Mouse (Mus musculus) liver, embryonic 11.5 days (tissue): ENCODE data around the gene Dram2. TPM values are rescaled to one million over a fixed set of nuclear protein-coding genes. Genes with fewer than 3 reads are reported as not detected.
"Not testable (repeated sequence)": the region's sequence is repeated elsewhere in the genome, so short reads cannot be mapped to it uniquely, and the experiment has no call there.

ENCODE experiments used
- ATAC-seq: fragments of 200-750 bp; cut with Nextera tagmentation; replicated peaks from 2 replicates; pipeline ENCODE4 v1.8.0; 2017; ENCODE audit warnings: moderate number of reproducible peaks, mild to moderate bottlenecking, moderate TSS enrichment, moderate library complexity; ENCODE audit not compliant: low FRiP score
- DNase-seq: peaks from one replicate; pipeline ENCODE4 v3.0.0-alpha.2; 2017; ENCODE audit warnings: low spot score
- H3K27ac ChIP-seq: fragments of 300-500 bp; sonication (generic); 2 replicates; pipeline ENCODE4 v1.5.1; 2014; ENCODE audit warnings: mild to moderate bottlenecking, low read depth, low read length, control low read depth
- H3K27me3 ChIP-seq: fragments of 300-500 bp; sonication (generic); replicated peaks from 2 replicates; pipeline ENCODE4 v1.6.1; 2014; ENCODE audit warnings: low read length, mixed read lengths; ENCODE audit not compliant: control insufficient read depth, insufficient read depth
- H3K36me3 ChIP-seq: fragments of 300-500 bp; sonication (generic); 2 replicates; pipeline ENCODE4 v1.6.1; 2014; ENCODE audit warnings: mild to moderate bottlenecking, low read length, moderate library complexity, mixed read lengths; ENCODE audit not compliant: control insufficient read depth, insufficient read depth
- H3K4me1 ChIP-seq: fragments of 300-500 bp; sonication (generic); replicated peaks from 2 replicates; pipeline ENCODE4 v1.6.1; 2014; ENCODE audit warnings: low read length, mixed read lengths; ENCODE audit not compliant: control insufficient read depth, insufficient read depth
- H3K4me2 ChIP-seq: fragments of 300-500 bp; sonication (generic); 2 replicates; pipeline ENCODE4 v1.6.1; 2014; ENCODE audit warnings: mild to moderate bottlenecking, control low read depth, moderate library complexity
- H3K4me3 ChIP-seq: fragments of 300-500 bp; sonication (generic); 2 replicates; pipeline ENCODE4 v1.5.1; 2014; ENCODE audit warnings: low read depth, low read length, control low read depth
- H3K9ac ChIP-seq: fragments of 300-500 bp; sonication (generic); 2 replicates; pipeline ENCODE4 v1.6.1; 2014; ENCODE audit warnings: low read depth, low read length, control low read depth
- H3K9me3 ChIP-seq: fragments of 300-500 bp; sonication (generic); 2 replicates; pipeline ENCODE4 v1.6.1; 2016; ENCODE audit warnings: low read length, inconsistent platforms, mixed read lengths; ENCODE audit not compliant: control insufficient read depth
- WGBS: fragments of 180-500 bp; shearing (Covaris S2); extraction: QIAGEN DNeasy Blood & Tissue Kit; methylation state at CpG from one replicate; pipeline ENCODE4 v1.1.7; 2014; 5-methylcytosine and 5-hydroxymethylcytosine counted together
- polyA plus RNA-seq: library from polyadenylated mRNA; unstranded; fragments of >200 nt; fragmentation: Nextera tagmentation; extraction: Ambion mirVana; gene quantifications from 2 replicates; pipeline ENCODE4 v1.2.1, GENCODE M21; 2014

Gene Dram2
- polyA plus RNA-seq, 1 experiment from 2014 or later = 34.7 TPM

- ATAC-seq, H3K9me3 ChIP-seq, H3K4me3 ChIP-seq, H3K4me1 ChIP-seq, H3K36me3 ChIP-seq, H3K27ac ChIP-seq, H3K27me3 ChIP-seq, H3K9ac ChIP-seq, DNase-seq, H3K4me2 ChIP-seq: not testable (repeated sequence)
- 81% methylated on average over 4 of the region's 4 CpGs for WGBS
Observed at GRCm38 (mm10) chr3:106593631-106594030, 46.0 kb downstream of the Dram2 start.

DNA sequence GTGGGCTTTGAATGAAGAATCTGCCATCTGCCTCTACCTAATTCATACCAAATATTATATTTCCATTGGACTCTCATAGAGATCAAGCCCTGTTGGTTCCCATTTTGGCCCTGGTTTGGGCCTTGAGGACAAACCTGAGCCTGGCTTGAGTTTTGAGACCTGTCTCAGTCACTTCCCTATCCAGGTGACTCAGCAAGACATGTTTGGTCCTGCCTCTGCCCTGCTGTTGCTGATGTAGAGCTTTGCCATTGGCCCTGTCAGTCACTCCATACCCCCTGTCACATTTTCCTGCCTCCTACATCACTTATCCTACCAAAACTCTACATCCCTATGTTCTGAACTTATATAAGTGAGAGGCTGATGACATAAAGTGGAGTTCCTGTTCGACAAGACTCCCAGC, 70.5 kb downstream of the Dram2 start:
- Histone ChIP-seq H3K36me3 (no peaks in the 10 kb centered on the region), H3K4me3 (no peak overlapping the region), H3K27ac (no peak overlapping the region), H3K4me1 (no peaks in the 10 kb centered on the region), H3K27me3 (no peaks in the 10 kb centered on the region), H3K9me3 (no peaks in the 10 kb centered on the region), H3K4me2 (no peak overlapping the region), H3K9ac (no peak overlapping the region)
- WGBS = 76% methylated on average over 1 of the region's 1 CpGs
- DNase-seq (no peak), ATAC-seq (no peak)

Other genes with a start within 250 kb of the Dram2 start
- gene Chil6, start 141.6 kb upstream of the Dram2 start, polyA plus RNA-seq = not detected in 2 replicates
- 5.2 and 6.1 TPM in 2 replicates for gene Dennd2d, start 65.4 kb upstream of the Dram2 start, polyA plus RNA-seq
- 40.7 and 43.0 TPM in 2 replicates for gene Cept1, start within 50 bp of the Dram2 start, polyA plus RNA-seq
- 10.7 and 11.8 TPM in 2 replicates for gene Lrif1, start 137.2 kb downstream of the Dram2 start, polyA plus RNA-seq
- gene Cd53, start 242.4 kb downstream of the Dram2 start, polyA plus RNA-seq = 14.5 and 15.2 TPM in 2 replicates